Mouse (Mus musculus) layer of hippocampus, adult 8-10 months (tissue): ENCODE results near the gene Ank3. TPM values are rescaled to one million over a fixed set of nuclear protein-coding genes. Genes with fewer than 3 reads are reported as not detected.

Experiments
- DNase-seq, 2 experiments: peaks; one replicate each; pipeline ENCODE4 v3.0.0; 2022; ENCODE audit warnings: low spot score in 2 of 2
- total RNA-seq, 4 experiments: library from RNA; stranded (reverse); gene quantifications; 2 replicates each; pipeline ENCODE4 v1.2.4; 2022

Gene Ank3
- total RNA-seq, 4 experiments from 2014 or later, result 396 to 490 (median 435) TPM

GRCm38 (mm10) chr10:69405431-69405830 is 6.9 kb downstream of the Ank3 start:
- no peak for DNase-seq

- DNase-seq, result no peak
Observed at GRCm38 (mm10) chr10:69414888-69415287, 16.3 kb downstream of the Ank3 start.

GRCm38 (mm10) chr10:69418716-69419115 is 20.1 kb downstream of the Ank3 start:
- no peak for DNase-seq

GRCm38 (mm10) chr10:69420306-69420705 is 21.7 kb downstream of the Ank3 start:
- no peak for DNase-seq

GRCm38 (mm10) chr10:69424051-69424450 is 25.5 kb downstream of the Ank3 start:
- no peak for DNase-seq

GRCm38 (mm10) chr10:69430138-69430537 is 31.6 kb downstream of the Ank3 start:
- DNase-seq, result no peak

GRCm38 (mm10) chr10:69431101-69431500 is 32.5 kb downstream of the Ank3 start:
- no peak for DNase-seq

GRCm38 (mm10) chr10:69435213-69435612 is 36.6 kb downstream of the Ank3 start:
- no peak for DNase-seq

- no peak for DNase-seq
Observed at GRCm38 (mm10) chr10:69439449-69439848, 40.9 kb downstream of the Ank3 start.

- no peak for DNase-seq
Observed at GRCm38 (mm10) chr10:69444546-69444945, 46.0 kb downstream of the Ank3 start.

- DNase-seq, result no peak
Observed at GRCm38 (mm10) chr10:69445951-69446350, 47.4 kb downstream of the Ank3 start.

- no peak for DNase-seq
Observed at GRCm38 (mm10) chr10:69446566-69446965, 48.0 kb downstream of the Ank3 start.

- DNase-seq, result no peak
Observed at GRCm38 (mm10) chr10:69447308-69447707, 48.7 kb downstream of the Ank3 start.

GRCm38 (mm10) chr10:69448174-69448573 is 49.6 kb downstream of the Ank3 start:
- DNase-seq, result no peak

- DNase-seq, result no peak
Observed at GRCm38 (mm10) chr10:69451006-69451405, 52.4 kb downstream of the Ank3 start.

GRCm38 (mm10) chr10:69452180-69452977 is 53.8 kb downstream of the Ank3 start:
- peak; percentile 41 to 73 for DNase-seq

- DNase-seq, result no peak
Observed at GRCm38 (mm10) chr10:69453531-69453930, 55.0 kb downstream of the Ank3 start.

GRCm38 (mm10) chr10:69454480-69454879 is 55.9 kb downstream of the Ank3 start:
- DNase-seq, result no peak

- no peak for DNase-seq
Observed at GRCm38 (mm10) chr10:69464826-69465225, 66.3 kb downstream of the Ank3 start.

- peak; percentile 60 to 77 for DNase-seq
Observed at GRCm38 (mm10) chr10:69465558-69466200, 67.1 kb downstream of the Ank3 start.

GRCm38 (mm10) chr10:69466201-69466585 is 67.6 kb downstream of the Ank3 start:
- DNase-seq, result no peak

GRCm38 (mm10) chr10:69466586-69466985 is 68.0 kb downstream of the Ank3 start:
- no peak for DNase-seq

GRCm38 (mm10) chr10:69467182-69467581 is 68.6 kb downstream of the Ank3 start:
- no peak for DNase-seq
